Mouse (Mus musculus) bone marrow, adult 2 months (tissue): ENCODE data around the gene Dnm1.

Experiments used
- CTCF ChIP-seq: fragments of 200-500 bp; IDR thresholded peaks from 2 replicates; pipeline ENCODE4 v1.5.1; 2011; ENCODE audit warnings: low read length, control low read depth; ENCODE audit not compliant: control insufficient read depth, insufficient read depth
- POLR2A ChIP-seq: fragments of 200-500 bp; IDR thresholded peaks from 2 replicates; pipeline ENCODE4 v1.6.1; 2011; ENCODE audit warnings: low read depth, mild to moderate bottlenecking, control low read depth, low read length, borderline replicate concordance; ENCODE audit not compliant: control insufficient read depth

DNA sequence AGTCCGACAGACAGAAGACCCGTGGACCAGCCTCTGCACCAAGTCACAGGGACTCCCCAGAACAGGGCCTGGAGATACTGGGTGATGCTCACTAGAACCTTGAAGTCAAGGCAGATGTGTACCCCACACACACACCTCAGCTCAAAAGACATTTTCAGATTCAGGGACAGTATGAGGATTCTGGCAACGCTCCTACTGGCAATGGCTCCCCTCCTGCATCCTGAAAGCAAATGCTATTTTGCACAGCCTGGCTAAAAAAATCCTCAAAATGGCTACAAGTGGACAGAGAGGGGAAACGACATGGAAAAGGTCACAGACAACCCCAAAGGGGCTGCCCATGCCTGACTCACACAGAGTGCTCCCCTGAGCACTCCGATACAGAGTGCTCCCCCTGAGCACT lies 21.0 kb downstream of the Dnm1 start:
- TF ChIP-seq POLR2A (no peak), CTCF (no peak)
